Mouse (Mus musculus) heart, adult 8-10 months (tissue): ENCODE results near the gene Sln. TPM values are rescaled to one million over a fixed set of nuclear protein-coding genes. Genes with fewer than 3 reads are reported as not detected.

ENCODE experiments used
- DNase-seq: peaks from one replicate; pipeline ENCODE4 v3.0.0; 2022; ENCODE audit warnings: low spot score
- total RNA-seq, 4 experiments: library from RNA; stranded (reverse); gene quantifications; 2 replicates each; pipeline ENCODE4 v1.2.4; 2022

The Sln gene
- total RNA-seq, 4 experiments from 2014 or later, result 73.3 to 116 (median 93.1) TPM

GRCm38 (mm10) chr9:53903215-53903842 lies 53.4 kb downstream of the Sln start:
- no peak for DNase-seq

Other genes with a start within 250 kb of the Sln start
- 100 to 1,000 TPM; 313 to 403 (median 351) TPM for gene Acat1, start 239.8 kb upstream of the Sln start, total RNA-seq
- 10 to 100 TPM; 45.1 to 55.8 (median 49.8) TPM for gene Cul5, start 180.2 kb upstream of the Sln start, total RNA-seq
- under 1 TPM in 3 of 4 experiments, not detected in 1; 0.12 to 0.29 (median 0.16) TPM for gene Rab39, start 143.9 kb upstream of the Sln start, total RNA-seq
- gene Slc35f2, start 78.6 kb upstream of the Sln start, total RNA-seq, result under 1 TPM in 1 of 4 experiments, not detected in 3; 0.11 TPM
- gene Elmod1, start 125.1 kb downstream of the Sln start, total RNA-seq, result under 1 TPM in 3 of 4 experiments, not detected in 1; 0.16 to 0.22 (median 0.19) TPM
- under 1 TPM; 0.13 to 0.28 (median 0.21) TPM for gene Tnfaip8l3, start 218.2 kb downstream of the Sln start, total RNA-seq